Mouse (Mus musculus) spleen, adult 2 months (tissue): ENCODE data around the gene Aox3.

ENCODE experiments used
- CTCF ChIP-seq: fragments of 200-500 bp; IDR thresholded peaks from 2 replicates; pipeline ENCODE4 v1.5.1; 2011; ENCODE audit warnings: mild to moderate bottlenecking, inconsistent platforms; ENCODE audit not compliant: insufficient read depth, insufficient read length, insufficient replicate concordance; ENCODE audit errors: extremely low read depth
- POLR2A ChIP-seq: fragments of 200-500 bp; IDR thresholded peaks from 2 replicates; pipeline ENCODE4 v1.6.1; 2011; ENCODE audit warnings: low read depth, low read length, inconsistent platforms

- TF ChIP-seq CTCF, result no peak
- no peak for TF ChIP-seq POLR2A
These were observed 81.4 kb downstream of the Aox3 start for GRCm38 (mm10) chr1:58194317-58194716.
